Mouse (Mus musculus) frontal cortex, postnatal 36 days (tissue): ENCODE measurements around the gene Cuedc2.
A peak's percentile ranks its signal among the peaks of the same experiment; 100 is the strongest.

Experiments
- DNase-seq, 2 experiments: peaks; one replicate each; pipeline ENCODE4 v3.0.0; 2022; ENCODE audit warnings: low spot score in 2 of 2

The Cuedc2 gene

DNA sequence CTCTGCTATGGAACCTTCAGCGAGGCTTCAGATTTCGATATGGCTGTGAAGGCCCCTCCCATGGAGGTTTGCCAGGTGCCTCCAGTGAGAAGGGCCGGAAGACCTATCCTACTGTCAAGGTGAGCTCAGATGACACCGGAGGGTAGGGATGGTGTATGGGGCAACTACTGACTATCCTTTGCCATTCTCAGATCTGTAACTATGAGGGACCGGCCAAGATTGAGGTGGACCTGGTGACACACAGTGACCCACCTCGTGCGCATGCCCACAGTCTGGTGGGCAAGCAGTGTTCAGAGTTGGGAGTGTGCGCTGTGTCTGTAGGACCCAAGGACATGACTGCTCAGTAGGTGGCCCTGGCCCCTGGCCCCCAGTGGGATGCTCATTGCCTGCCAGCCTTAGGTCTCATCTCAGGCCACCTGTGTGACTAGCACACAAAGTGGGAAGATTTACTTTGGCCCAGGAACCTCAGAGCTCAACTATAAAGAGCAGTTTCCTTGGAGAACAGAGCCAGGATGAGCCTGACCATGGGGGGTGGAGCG is 31.7 kb downstream of the Cuedc2 start:
- DNase-seq: no peak

- no peak for DNase-seq
Measured at GRCm38 (mm10) chr19:46306268-46306610, 32.3 kb downstream of the Cuedc2 start.

DNA sequence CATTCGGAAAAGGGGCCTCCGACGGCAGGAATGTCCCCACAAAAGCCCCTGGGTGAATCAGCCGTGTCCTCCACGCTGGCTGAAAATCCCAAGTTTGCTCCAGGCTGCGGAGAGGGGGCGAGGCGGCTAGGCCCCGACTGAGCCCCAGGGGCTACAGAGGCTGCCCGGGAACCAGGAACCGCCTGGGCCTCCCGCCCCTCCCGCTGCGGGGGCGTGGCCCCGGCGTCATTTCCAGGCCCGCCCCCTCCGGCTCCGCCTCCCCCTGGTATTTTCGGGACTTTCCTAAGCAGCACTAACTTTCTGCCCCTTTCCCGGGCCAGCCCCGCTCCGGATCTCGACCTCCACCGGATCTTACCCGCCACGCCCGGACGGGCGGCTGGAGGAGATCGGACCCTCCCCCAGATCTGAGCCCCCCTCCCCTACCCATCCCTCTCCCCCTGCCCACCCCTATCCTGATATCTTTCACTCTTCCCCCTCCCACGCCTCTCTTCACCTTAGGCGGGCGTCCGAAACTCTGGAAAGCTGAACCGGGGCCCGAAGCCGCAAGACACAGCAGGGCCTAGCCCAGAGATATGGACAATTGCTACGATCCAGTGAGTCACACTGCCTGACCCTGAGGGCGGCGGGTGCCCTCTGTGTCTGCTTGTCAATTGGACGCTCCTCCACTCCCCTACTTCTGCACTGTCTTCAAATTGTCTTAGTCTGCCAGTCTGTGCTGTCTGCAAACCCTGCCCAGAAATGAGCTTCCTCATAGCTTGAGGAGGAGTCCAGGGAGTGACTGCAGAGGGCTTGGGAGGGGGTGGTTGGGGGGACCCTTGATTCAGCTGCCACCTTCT is 32.9 kb downstream of the Cuedc2 start:
- DNase-seq: peak in 1 of 2 experiments; percentile 60

- DNase-seq: no peak
Measured at GRCm38 (mm10) chr19:46304908-46305333, 33.6 kb downstream of the Cuedc2 start.

- peak; percentile 72 to 80 for DNase-seq
Measured at GRCm38 (mm10) chr19:46304216-46304841, 34.2 kb downstream of the Cuedc2 start, which contains the start of gene Nfkb2. TSS of gene Nfkb2 (plus strand) at chr19:46304320.

DNA sequence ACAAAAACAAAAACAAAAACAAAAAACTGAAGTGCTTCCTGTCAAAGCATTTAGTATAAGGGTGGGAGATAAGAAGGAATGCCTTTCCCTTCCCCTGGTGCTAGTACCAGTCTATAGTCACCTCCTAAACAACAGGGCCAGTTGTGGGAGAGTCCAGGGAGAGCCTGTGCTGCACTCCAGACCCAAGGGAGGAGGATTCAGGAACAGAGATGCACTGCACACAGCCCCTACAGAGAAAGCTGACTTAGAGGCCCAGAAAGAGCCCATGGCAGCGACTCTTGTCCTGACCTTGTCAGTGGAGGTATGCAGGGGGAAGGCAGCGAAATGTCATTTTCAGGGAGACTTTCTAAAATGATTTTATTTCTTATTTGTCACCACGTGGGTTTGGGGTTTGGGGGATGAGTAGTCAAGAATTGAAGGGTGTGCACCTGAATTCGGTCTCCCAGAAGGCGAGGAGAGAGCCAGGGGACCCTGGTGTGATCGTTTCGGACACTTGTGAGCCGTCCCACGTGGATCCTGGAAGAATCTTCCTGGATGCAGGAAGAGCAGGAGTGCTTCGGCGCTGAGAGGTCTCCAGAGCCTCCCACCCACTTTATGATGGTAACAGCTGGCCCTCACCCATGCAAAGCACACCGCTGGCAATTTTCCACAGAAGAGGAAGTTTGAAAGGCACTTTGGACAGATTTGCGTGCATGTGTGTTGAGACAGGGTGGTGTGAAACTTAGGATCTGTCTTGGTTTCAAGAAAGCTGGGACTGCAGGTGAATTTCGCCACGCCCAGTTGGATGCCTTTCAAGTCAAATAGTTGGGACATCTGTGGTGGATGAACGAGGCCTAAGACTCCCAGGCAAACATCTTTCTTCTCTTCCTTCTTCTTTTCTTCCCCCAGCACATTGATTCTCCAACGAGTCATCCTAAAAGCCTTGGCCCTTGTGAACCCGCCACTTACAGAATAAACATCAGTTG is 35.0 kb downstream of the Cuedc2 start:
- DNase-seq: no peak

- DNase-seq: no peak
Measured at GRCm38 (mm10) chr19:46302551-46302950, 36.0 kb downstream of the Cuedc2 start.

- DNase-seq: no peak
Measured at GRCm38 (mm10) chr19:46300294-46301045, 38.0 kb downstream of the Cuedc2 start.

- DNase-seq: no peak
Measured at GRCm38 (mm10) chr19:46296938-46297337, 41.6 kb downstream of the Cuedc2 start.

- no peak for DNase-seq
Measured at GRCm38 (mm10) chr19:46290535-46291105, 47.9 kb downstream of the Cuedc2 start.

DNA sequence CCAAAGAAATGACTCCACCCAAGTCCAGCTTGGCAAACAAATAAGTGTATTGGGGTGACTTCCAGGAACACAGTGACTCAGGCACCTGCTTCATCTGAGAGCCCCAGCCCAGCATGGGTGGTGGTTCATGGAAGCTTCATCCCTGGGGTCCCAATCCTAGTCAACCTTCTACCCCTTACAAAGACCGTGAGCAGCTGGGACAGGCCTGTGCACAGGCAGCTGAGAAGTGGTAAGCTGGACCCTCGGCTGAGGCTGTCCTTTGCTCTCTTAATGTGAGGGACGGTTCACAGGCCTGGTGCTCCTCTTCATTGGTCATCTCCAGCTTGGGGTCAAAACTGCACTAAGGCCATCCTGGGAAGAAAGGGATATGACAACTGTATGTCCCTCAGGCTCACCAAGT is 50.9 kb downstream of the Cuedc2 start:
- no peak for DNase-seq

DNA sequence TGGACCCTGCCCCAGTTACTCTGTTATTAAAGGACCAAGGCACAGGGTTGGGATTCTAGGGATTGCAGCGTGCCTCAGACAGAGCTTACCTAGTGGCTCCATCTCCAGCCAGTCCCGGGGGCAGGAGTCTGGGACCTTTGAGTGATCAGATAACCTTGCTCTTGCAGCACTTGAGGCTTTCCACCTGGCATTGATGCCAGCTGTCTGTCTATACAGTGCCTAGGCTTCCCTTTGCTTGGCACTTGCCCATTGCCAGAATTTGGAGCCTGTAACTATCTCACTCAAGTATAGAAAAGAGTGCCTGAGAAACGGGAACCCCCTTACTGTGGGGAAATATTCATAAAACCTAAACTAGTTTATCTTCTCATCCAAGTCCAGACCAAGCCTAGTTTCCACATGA is 51.6 kb downstream of the Cuedc2 start:
- DNase-seq: no peak

DNA sequence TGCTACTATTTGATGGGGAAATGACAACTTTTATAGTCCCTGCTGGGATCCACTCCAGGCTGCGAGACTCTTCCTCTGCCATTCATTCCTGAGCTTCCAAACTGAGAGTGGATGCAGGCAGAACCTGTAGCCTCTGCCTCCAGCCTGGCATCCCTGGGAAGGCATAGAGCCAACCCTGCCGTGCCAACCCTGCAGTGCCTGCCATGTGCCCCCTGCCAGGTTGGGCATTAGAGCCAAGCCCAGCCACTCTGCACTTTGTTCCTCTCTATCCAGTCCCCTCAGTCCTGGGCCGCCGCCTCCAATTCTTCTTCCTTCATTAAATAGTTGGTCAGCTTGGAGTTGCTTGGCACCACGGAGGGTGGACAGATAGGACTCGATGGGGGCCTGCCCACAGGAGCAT is 52.5 kb downstream of the Cuedc2 start:
- DNase-seq: no peak

DNA sequence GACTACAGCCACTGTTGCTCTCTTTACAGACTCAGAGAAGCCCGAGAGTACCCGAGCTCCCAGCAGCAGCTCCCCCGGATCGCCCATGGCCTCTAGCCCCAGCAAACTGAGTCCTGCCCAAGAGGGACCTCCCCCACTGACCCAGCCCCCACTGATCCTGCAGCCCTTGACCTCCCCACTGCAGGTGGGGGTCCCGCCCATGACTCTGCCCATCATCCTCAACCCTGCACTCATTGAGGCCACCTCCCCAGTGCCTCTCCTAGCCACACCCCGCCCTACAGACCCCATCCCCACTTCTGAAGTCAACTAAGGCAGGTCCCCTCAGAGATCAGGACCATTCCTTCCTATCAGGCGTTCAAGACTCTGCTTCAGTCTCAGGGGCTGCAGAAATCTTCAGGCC is 52.9 kb downstream of the Cuedc2 start:
- no peak for DNase-seq

- no peak for DNase-seq
Measured at GRCm38 (mm10) chr19:46284686-46285085, 53.8 kb downstream of the Cuedc2 start.

GRCm38 (mm10) chr19:46282081-46282849 is 56.2 kb downstream of the Cuedc2 start:
- DNase-seq: no peak
